Mouse (Mus musculus) cerebellum, adult (tissue): ENCODE measurements at regions not wholly inside any gene's neighbourhood (a gene's known extent, or its start where the extent isn't known, plus 50 kb on each side); places are given as distances from the start of the nearest gene placed in this dataset.

ENCODE experiments used
- ATAC-seq: cut with Nextera tagmentation; 2 replicates; pipeline ENCODE4 v1.9.2; 2017; ENCODE audit warnings: mild to moderate bottlenecking, moderate library complexity, mixed read lengths; ENCODE audit not compliant: insufficient number of reproducible peaks, low FRiP score, low TSS enrichment

DNA sequence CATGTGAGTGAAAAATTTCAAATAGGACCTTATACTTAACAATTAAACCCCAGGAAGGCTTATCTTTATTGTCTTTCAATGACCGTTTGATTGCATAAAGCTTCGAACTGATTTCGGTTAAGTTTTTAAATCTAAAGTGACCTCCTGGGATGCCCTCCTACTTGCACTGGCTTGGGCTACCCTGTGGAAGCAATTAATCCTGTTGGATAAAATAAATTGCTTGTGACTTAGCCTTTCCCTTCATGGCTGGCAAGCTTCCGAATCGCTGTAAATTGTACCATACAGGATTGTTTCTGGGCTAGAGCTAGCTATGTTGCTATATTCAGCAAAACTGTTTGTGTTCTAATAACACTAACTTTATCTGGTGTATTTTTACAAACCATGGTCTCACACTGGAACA lies 272.6 kb upstream of the Ccdc54 start:
- no peak for ATAC-seq

DNA sequence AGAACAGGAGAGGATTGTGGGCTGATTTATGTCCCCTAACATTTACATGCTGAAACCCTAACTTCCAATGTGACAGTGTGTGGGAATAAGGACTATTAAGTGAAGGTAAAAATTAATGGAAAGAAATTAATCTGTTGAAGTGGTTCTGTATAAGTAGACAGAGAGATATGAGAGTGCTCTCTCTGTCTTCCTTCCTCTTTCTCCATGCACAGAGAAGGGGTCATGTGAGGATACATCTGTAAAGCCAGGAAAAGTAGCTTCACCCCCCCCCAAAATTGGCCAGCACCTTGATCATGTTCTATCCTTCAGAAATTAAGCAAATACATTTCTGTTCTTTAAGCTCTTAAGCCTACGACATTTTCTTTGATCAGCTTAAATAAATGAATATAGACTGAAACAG lies 268.6 kb upstream of the Ccdc54 start:
- no peak for ATAC-seq

DNA sequence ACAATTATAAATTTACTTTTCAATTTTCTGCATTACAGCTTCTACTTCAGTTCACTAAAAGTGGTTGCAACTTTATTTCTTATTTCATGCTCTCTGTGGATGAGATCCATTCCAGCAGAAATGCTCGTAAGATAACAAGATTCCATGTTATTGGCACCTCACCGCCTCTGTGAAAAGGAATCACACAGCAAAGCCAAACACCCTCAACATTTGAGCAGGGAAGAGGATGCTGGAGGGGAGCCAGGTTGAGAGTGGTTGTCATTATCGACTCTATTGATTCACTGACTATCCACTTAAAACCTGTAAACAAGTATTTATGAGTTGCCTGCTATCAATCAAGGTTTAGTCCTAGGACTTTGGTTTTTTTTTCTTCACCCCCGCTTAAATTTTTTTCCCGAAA lies 261.1 kb upstream of the Ccdc54 start:
- ATAC-seq: no peak

DNA sequence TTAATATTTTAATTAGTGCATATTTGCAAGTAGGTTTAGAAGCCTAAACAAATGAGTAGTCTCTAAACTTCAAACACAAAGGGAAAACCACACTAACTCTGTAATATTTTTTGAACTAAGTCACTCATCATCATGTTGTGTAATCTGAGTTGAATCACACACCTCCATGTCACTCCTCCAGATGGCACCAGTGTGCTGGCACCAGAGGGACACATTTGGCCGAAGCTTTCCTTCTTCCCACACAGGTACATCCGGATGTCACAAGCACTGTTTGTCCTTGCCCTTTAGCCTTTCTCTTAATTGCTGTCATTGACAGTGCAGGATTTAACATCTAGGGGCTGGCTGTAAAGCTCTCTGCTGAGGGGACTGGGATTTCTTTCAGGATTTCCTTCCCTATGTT lies 256.7 kb upstream of the Ccdc54 start:
- ATAC-seq: peak; percentile 49; the same call in 1 of the 2 replicates

DNA sequence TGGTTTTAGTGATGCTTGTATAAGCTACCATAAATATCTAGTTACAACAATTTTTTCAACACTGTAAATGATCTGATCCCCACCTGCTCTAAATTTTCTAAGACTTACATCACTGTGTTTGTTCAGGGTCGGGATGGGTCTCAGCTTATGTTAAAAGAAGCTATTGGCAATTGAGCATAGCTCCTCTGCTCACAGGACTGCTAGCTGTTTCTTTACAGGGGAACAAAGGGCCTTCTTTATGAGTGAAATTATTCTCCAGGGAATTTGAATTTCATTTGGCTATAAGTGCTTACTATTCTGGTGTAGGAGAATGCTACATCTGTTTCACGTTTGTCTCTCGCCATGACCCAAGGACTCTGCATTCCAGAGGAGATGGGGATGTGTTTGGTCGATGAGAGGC lies 255.6 kb upstream of the Ccdc54 start:
- no peak for ATAC-seq

DNA sequence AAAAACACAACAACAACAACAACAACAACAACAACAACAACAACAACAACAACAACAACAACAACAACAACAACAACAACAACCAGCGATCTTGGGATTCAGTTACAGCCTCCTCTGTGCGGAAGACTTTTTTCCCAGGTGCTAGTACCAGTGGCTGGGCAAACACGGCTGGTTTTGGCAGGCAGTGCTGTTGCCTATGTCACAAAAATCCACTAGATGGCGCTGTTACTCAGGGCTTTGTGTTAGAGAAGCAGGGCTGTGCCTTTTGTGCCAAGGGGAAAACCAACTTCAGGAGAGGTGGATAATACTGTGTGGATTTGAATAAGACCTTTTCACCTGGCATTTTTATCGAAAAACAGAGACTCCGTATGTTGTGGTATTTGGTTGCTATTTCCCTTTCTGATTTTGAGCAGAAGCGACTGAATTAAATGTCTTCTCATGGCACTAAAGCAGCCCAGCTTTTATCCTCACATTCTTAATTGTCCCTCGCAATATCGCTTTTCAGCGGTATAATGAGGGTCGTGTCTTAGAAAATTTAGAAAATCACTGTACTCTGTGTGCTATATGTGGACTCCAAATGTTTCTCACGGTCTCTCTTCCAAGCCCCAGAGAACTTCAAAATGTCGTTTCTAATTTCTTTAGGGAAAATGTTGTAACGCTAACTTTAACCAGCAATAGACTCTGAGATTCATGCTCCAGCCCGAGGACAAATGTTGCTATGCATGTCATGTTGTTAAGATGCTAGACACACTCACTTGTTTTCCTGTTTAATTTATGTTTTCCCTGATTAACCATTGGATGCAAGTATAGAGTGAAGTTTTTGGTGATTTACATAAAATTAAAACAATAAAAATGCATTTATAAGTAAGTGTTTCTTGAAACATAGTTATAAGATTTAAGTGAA lies 251.0 kb upstream of the Ccdc54 start:
- ATAC-seq: peak; percentile 87

DNA sequence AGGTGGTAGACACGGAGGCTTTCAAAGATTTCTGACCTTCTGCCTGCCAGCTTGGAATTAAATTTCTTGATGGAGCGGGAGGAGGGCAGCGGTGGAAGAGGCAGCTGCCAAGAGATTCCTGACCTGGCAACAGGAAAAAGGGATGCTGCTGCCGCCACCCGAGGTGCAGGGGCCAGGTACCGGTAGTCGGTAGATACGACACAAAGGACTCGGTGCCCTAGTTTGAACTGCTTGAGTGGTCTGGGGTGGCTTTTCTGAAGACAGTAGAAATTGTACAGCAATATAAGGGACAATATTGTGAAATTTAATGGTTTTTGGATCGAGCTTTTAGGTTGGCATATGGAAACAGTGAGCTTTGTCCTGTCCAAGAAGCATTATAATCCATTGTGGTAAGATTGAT lies 250.3 kb upstream of the Ccdc54 start:
- ATAC-seq: peak; percentile 46; the same call in 1 of the 2 replicates

DNA sequence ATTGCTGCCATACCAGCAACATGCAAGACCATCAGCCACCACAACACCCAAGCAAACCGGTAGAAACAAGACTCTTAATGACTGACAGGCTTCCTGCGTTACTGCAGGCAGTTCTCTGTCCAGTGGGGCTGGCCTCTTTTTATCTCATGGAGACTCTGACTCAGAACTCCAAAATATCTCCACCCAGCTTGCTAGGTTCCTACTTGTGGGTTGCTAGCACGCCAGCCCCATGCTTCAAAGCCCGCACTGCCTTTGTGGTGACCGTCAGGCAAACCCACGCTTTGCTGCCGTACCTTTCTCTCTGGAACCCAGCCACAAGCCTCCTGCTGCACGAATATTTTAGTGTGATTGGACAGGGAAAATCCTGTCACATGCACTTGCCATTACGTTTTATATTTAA lies 248.7 kb upstream of the Ccdc54 start:
- no peak for ATAC-seq

DNA sequence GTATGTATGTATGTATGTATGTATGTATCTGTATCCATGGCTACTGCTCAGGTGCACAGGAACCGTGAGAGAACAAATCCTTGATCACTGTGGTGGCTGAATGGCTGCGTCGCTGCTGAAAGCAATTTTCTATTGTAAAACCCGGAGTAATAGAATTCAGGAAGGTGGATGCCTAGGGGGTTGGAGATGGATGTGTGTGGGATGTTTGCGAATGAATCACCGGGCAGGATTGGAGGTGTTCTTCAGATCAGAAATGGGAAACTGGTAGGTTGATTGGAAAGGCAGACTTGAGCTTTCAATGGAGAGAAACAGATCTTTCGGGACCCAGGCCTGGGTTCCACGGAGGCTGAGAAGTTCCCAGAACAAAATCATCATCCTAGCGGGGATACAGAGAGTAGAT lies 246.5 kb upstream of the Ccdc54 start:
- no peak for ATAC-seq

DNA sequence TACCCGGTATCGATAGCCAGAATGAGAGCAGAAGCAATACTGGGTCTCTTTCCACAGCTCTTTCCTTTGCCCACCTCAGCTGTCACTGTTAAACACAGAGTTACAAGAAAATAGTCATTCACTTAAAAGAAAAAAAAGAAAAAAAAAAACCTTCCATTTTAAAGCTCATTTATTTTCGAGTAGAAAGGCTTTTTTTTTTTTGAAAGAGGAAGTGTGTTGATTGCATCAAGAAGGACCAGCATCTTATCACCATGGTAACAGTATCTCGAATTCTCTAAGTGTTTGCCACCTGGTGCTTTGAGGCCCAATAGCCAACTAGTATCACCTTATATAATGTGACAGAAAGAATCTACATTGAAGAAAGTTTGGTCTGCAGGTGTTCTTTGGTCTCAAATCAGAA lies 245.5 kb upstream of the Ccdc54 start:
- no peak for ATAC-seq

DNA sequence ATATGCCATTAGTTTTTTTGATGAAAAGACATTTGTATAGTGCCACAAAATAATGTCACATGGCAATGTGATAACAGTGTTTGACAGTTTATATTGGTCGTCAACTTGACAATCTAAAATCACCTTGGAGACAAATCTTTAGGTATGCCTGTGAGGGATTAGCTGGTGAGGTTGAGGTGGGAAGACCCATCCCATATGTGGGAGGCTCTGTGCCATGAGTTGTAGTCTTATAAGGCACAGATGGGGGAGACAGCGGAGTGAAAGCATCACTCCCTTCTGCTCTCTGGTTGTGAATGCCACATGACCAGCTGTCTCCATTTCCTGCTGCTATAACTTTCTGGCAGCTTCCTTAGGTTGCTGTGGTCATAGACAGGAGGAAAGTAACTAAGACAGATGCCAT lies 242.4 kb upstream of the Ccdc54 start:
- ATAC-seq: no peak

DNA sequence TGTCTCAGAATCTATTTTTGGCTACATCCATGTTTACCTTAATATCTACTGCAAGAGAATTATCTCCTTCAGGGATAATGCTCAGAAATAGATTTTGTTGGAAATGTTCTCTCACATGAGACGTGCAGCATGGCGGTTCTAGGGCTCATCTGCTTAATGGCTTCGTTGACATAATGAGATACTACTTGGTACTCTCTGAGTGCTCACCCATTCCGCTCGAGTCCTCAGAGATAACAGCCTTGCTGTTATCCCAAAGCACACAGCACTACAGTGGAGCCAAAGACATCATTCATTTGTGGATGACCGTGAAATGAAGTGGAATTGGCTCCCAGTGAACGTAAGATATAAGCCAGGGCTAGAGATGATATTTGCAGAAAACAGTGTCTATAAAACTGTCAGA lies 231.4 kb upstream of the Ccdc54 start:
- no peak for ATAC-seq

DNA sequence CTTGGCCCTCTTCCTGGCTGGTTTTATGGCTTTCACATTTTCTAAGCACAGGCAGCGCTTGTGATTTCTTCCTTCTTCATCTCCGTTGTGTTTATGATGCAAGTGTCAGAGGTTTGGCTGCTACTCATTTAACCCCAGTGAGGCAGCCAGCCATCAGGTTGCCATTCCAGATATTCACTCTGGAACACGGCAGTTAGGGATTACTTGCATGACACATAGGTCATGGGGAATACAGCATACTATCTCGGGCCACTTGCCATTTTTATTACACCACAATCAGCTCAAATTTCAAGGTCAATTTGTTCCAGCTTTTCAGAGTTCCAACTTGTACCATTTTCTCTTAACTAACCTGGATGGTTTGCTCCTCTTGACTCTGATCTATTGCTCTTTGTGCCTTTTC lies 223.7 kb upstream of the Ccdc54 start:
- no peak for ATAC-seq

DNA sequence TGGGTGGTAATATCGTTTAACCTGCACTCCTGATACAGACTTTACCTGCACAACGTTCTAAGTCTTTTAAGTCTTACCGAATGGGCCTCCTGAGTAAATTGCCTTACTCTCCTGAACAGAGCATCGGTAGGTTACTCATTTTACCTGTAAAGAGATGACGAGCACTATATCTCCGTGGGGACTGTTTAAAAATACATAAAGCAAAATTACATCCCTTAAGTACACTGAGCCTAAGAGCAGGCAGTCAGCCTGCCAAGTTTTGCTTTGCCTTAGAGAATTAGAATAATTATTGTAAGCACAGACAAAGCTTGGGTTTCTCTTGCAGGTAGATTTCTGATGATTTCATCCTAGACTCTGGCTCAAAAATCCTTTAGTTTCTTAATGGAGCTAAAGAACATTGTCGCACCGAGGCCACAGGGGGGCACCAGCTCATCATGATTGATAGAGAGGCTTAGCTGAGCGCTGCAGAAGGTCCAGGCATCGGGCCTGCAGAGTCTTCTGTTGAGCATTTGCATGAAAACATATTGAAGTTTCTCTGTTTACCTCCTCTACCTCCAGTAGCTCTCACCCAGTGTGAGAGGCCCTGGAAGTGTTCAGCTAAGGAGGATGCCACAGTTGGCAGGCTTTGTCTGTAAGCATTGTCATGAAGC lies 208.3 kb upstream of the Ccdc54 start:
- ATAC-seq: peak; percentile 64

DNA sequence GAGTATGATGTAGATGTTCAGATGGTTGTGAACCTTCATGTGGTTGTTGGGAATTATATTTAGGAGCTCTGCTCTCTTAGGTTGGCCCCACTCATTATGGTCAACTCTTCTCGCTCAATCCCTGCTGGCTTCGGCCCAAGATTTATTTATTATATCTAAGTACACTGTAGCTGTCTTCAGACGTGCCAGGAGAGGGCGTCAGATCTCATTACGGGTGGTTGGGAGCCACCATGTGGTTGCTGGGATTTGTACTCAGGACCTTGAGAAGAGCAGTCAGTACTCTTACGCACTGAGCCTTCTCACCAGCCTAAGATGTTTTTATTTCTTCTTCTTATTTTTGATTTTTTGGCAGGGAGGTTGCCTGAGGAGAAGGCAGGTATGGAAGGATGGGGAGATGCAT lies 207.1 kb upstream of the Ccdc54 start:
- ATAC-seq: no peak

DNA sequence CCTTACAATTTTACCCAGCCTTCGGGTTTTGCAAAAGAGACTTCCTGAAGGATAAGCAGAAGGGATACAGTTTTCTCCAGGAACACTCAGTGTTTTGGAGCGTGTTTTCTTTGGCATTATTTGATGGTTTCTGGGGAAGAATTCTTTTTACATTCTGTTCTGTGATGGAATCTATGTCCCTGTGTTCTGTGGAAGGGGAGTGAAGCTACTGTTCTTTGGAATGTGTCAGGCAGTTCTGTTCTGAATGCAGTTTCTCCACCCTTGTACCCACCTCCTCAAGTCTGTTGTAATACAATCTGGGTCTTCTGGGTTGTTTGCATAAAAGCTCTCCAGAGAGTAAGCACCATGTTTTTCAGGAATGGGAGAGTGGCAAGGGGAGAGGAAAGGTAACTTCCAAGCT lies 202.0 kb upstream of the Ccdc54 start:
- no peak for ATAC-seq

DNA sequence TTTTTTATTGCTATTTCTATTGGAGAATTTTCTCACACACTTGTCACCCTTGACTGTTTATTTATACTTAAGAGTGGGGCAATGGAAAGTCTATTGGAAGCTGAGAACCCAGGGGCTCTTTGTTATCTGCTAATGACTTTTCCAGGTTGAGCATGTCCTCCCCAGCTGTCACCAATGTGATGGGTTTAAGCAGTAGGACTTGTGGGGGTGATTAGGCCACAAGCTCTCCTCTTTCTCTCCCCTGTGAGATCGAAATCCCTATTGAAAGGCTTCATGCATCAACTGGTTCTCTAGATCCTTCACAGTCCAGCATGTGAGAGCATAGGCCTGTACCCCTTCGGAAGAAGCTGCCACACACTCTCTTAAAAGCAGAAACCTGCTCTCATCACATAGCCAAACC lies 201.6 kb upstream of the Ccdc54 start:
- no peak for ATAC-seq

DNA sequence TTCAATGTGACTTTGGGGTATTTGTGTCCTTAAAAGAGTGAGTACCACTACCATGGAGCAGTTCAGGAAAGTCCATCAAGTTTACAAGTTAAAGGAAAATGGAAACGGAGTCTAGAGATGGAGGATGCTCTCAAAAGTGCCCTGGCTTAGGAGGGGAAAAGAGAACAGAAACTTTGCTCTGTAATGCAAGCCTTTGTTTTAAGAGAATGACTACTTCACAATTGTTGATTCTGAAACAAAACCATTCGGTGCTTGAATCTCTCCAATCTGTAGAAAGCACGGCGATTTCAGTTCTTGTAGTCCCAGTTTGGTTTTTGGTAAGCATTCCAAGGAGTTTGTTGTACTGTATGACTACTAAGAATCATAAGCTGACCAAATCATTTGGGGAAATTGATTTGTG lies 197.7 kb upstream of the Ccdc54 start:
- ATAC-seq: no peak

DNA sequence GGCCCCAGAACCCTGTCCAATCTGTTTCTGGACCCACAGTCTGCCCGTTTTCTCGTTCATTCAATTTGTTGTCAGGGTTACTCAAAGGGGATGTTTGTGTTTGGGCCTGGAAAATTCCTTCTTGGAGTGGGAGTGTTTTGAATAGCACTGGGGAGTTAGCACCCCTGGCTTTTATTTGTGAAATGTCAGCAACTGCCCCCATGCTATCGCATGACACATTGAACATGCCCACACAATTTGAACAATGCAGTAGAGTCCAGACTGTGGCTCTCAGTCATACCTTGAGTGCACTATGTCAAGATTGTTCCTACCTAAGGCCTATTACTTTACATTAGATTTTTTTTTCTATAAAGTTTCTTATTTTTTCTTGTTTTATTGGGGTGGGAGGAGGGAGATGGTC lies 195.2 kb upstream of the Ccdc54 start:
- ATAC-seq: no peak

DNA sequence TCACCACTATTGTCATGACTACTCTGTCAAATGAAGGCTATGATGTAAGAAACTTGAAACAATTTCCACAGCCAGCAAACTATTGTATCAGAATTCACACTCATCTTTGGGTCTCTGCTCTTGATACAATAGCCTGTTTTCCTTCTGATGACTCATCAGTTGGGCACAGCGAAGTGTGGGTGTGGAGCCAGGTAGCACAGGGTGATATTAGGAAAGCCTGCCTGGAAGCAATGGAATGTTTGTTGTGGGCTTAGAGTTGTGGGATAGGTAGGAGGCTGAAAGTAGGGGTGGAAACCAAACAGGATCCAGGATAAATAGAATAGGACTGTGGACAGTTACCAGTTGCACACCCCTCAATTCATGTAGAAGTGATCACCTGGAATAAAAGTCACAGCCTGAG lies 194.4 kb upstream of the Ccdc54 start:
- no peak for ATAC-seq

DNA sequence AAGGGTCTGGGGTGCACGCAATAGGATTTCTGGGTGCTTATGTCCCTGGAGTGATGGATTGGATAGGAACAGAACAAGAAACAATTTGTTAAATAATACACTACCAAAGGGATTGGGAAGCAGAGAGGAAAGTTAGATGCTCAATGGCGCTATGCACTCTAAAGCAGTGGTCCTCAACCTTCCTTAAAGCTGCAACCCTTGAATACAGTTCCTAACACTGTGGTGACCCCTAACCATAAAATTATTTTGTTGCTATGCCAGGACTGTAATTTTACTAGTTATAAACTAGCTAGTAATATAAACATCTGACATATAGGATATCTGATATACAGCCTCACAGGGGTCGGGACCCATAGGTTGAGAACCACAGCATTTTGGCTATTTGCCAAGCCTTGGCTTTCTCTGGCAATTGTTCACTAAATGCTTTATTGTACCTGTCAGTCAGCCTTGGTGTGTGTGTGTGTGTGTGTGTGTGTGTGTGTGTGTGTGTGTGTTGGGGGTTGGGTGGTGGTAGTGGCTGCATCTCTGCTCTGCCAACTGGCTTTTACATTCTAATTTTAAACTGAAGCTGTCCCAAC lies 193.8 kb upstream of the Ccdc54 start:
- no peak for ATAC-seq
